Mouse (Mus musculus): Measurements from ENCODE around the gene Vcp.

DNA sequence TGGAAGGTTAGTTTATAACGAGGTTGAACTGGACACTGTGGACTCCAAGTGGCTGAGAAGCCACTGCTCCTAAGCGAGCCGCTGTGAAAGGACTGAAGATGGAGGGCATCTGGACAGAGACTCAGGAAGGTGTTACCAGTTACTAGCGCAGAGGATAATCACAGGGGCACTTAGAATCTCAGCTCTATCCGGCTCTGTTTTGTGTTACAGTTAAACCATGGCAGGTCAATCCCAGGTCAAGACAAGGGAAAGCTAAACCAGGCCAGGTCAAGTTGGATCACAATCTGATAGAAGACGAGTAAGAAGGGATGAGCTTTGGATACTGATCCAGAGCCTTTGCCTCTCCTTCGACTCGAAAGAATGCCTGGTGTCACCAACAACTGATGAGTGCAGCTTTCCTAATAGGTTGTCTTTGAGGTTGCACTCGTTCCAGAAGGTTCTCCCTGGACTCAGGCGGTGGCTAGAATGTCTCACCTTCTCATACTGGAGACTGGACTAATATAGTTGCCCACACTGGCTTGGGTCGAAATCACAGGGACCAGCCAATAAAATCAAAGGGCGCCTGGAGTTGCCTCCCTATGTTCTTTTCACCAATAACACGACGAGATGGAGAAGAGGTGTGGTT, 51.1 kb downstream of the Vcp start:
- no peak for TF ChIP-seq CTCF (IDR thresholded peaks at IDR 0.05; ENCODE audit: low read depth)
- no peak for TF ChIP-seq EP300 (IDR thresholded peaks at IDR 0.05; ENCODE audit: low read depth)

Measured in liver, embryonic 14.5 days (tissue).